Mouse (Mus musculus) myocyte (in vitro differentiated cells): ENCODE measurements around the gene Irgm2. TPM values are rescaled to one million over a fixed set of nuclear protein-coding genes. Genes with fewer than 3 reads are reported as not detected.
"Not testable (repeated sequence)": the region's sequence is repeated elsewhere in the genome, so short reads cannot be mapped to it uniquely, and the experiment has no call there.

Source experiments
- H3K27me3 ChIP-seq: one replicate; pipeline ENCODE4 v1.6.1; 2011; ENCODE audit not compliant: control insufficient read depth, insufficient read depth, insufficient read length
- H3K36me3 ChIP-seq: one replicate; pipeline ENCODE4 v1.6.1; 2011; ENCODE audit not compliant: control insufficient read depth, insufficient read depth
- H3K4me2 ChIP-seq: one replicate; pipeline ENCODE4 v1.6.1; 2011; ENCODE audit warnings: low read depth, control low read depth
- H3K4me3 ChIP-seq: one replicate; pipeline ENCODE4 v1.5.1; 2011; ENCODE audit warnings: mild to moderate bottlenecking, control low read depth, moderate library complexity
- H3K79me2 ChIP-seq: one replicate; pipeline ENCODE4 v1.6.1; 2011; ENCODE audit not compliant: control insufficient read depth, insufficient read depth
- H3ac ChIP-seq: one replicate; pipeline ENCODE4 v1.6.1; 2011; ENCODE audit not compliant: control insufficient read depth, insufficient read length
- CEBPB ChIP-seq: IDR thresholded peaks from 2 replicates; pipeline ENCODE4 v1.6.1; 2011; ENCODE audit warnings: mild to moderate bottlenecking, moderate library complexity; ENCODE audit not compliant: poor library complexity, insufficient read depth, severe bottlenecking
- E2F4 ChIP-seq: IDR thresholded peaks from one replicate; pipeline ENCODE4 v1.6.1; 2011; ENCODE audit warnings: mild to moderate bottlenecking, control low read depth, moderate library complexity; ENCODE audit not compliant: insufficient read depth
- MAX ChIP-seq: IDR thresholded peaks from one replicate; pipeline ENCODE4 v1.6.1; 2011; ENCODE audit warnings: low read depth, mild to moderate bottlenecking, control low read depth
- MYOD1 ChIP-seq, 3 experiments: IDR thresholded peaks; one replicate each; pipeline ENCODE4 v1.6.1; 2011; ENCODE audit warnings: control low read depth in 2 of 3, low read depth in 2 of 3, mild to moderate bottlenecking in 2 of 3, moderate library complexity in 1 of 3; ENCODE audit not compliant: insufficient read length in 2 of 3, control insufficient read depth in 1 of 3
- MYOG ChIP-seq, 3 experiments: IDR thresholded peaks; one replicate each; pipeline ENCODE4 v1.6.1; 2011; ENCODE audit warnings: control low read depth in 2 of 3, low read depth in 2 of 3, mild to moderate bottlenecking in 2 of 3; ENCODE audit not compliant: insufficient read length in 2 of 3, control insufficient read depth in 1 of 3, insufficient read depth in 1 of 3
- POLR2A ChIP-seq: IDR thresholded peaks from one replicate; pipeline ENCODE4 v1.6.1; 2011; ENCODE audit warnings: low read depth, mild to moderate bottlenecking, control low read depth, moderate library complexity; ENCODE audit not compliant: insufficient read length
- POLR2AphosphoS2 ChIP-seq: IDR thresholded peaks from one replicate; pipeline ENCODE4 v1.6.1; 2011; ENCODE audit warnings: low read depth, control low read depth; ENCODE audit not compliant: insufficient read length
- REST ChIP-seq: IDR thresholded peaks from one replicate; pipeline ENCODE4 v1.6.1; 2011; ENCODE audit warnings: mild to moderate bottlenecking, control low read depth, moderate library complexity; ENCODE audit not compliant: insufficient read depth, insufficient read length
- SRF ChIP-seq: IDR thresholded peaks from one replicate; pipeline ENCODE4 v1.6.1; 2011; ENCODE audit warnings: low read depth; ENCODE audit not compliant: control insufficient read depth, insufficient read length
- TCF12 ChIP-seq: IDR thresholded peaks from one replicate; pipeline ENCODE4 v1.6.1; 2011; ENCODE audit warnings: mild to moderate bottlenecking, control low read depth; ENCODE audit not compliant: poor library complexity, insufficient read depth, severe bottlenecking
- TCF3 ChIP-seq: IDR thresholded peaks from one replicate; pipeline ENCODE4 v1.6.1; 2011; ENCODE audit warnings: low read depth, control low read depth; ENCODE audit not compliant: insufficient read length
- USF1 ChIP-seq: IDR thresholded peaks from one replicate; pipeline ENCODE4 v1.6.1; 2011; ENCODE audit warnings: low read depth, mild to moderate bottlenecking, control low read depth, moderate library complexity
- polyA plus RNA-seq: library from polyadenylated mRNA; unstranded; fragments of >200 nt; fragmentation: generic; extraction: Trizol; gene quantifications from one replicate; pipeline ENCODE4 v1.2.1, GENCODE M21; 2012; ENCODE audit warnings: missing spikeins

The Irgm2 gene
- polyA plus RNA-seq, 1 experiment = 0.77 TPM

DNA sequence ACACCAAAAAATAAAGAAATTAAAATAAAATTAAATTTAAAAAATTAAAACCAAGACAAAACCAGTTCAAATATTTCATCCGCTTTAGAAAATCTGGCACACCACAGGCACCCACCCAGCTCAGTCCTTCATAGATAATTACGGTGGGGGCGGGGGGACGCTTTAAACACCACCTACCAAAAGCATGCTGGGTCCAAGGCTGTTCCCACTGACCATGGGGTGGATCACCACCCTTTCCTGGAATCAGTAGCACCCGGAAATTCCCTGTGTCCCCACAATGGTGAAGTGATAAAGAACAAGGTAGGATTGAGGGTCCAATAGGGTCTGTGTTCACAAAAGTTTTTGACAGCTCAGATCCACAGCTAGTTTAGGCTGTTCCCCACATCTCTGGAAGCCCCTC lies 16.4 kb downstream of the Irgm2 start:
- TF ChIP-seq USF1 (no peak), CEBPB (no peak), SRF (no peak), TCF12 (no peak), TCF3 (no peak), REST (no peak), MYOD1 (IDR thresholded peaks at IDR 0.05; ENCODE audit: control insufficient read depth in 1 of 3, insufficient read length in 2 of 3, low read depth in 2 of 3) (no peak), E2F4 (no peak), MAX (no peak), POLR2A (no peak), POLR2AphosphoS2 (no peak), MYOG (IDR thresholded peaks at IDR 0.05; ENCODE audit: control insufficient read depth in 1 of 3, insufficient read depth in 1 of 3, insufficient read length in 2 of 3, low read depth in 2 of 3) (no peak)
- no peaks in the 10 kb centered on the region for H3K27me3 ChIP-seq
- H3K4me3 ChIP-seq = no peak overlapping the region
- H3K36me3 ChIP-seq = no peaks in the 10 kb centered on the region
- H3K4me2 ChIP-seq = no peak overlapping the region
- no peaks in the 10 kb centered on the region for H3K79me2 ChIP-seq
- no peak overlapping the region for H3ac ChIP-seq

DNA sequence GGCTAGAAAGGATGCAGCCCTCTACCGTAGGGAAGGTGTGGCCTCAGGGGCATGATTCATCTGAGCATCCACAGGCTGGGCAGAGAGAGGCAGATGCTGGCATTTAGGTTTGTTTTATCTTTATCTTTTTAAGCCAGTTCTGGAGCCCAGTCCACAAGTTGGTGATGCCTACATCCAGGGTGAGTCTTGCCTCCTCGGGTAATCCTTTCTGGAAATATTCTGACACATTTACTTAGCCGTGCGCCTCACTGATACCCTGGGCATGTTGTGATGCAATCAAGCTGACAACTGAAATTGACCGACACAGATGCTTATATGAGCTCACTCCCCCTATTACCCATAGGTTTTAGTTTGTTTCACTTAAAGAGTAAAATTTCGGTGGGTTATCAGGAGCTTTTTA lies 17.4 kb downstream of the Irgm2 start:
- no peaks in the 10 kb centered on the region for H3K36me3 ChIP-seq
- no peak overlapping the region for H3ac ChIP-seq
- no peaks in the 10 kb centered on the region for H3K27me3 ChIP-seq
- H3K4me3 ChIP-seq = no peak overlapping the region
- TF ChIP-seq CEBPB (peak; percentile 63), TCF3 (no peak)
- H3K79me2 ChIP-seq = no peaks in the 10 kb centered on the region
- no peak overlapping the region for H3K4me2 ChIP-seq

DNA sequence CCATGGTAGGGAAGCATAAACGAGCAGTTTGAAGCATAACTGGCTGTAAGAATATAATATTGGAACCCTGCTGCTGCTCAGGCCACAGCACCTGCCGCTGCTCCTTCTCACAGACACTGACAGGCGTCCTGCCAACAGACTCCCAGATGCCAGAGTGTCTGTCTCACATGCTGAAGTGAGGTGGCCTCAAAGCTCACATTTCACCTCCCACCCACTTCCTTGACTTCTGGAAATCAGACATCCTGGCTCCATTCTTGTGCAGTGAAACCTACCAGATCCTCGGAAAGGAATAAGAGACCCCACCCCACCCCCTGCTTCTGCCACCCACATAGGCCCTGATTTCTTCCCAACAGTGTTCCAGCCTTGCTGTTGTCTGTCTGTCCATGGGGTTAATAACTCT lies 24.3 kb downstream of the Irgm2 start:
- Histone ChIP-seq H3ac (no peak overlapping the region), H3K4me3 (no peak overlapping the region), H3K36me3 (no peaks in the 10 kb centered on the region), H3K4me2 (no peak overlapping the region), H3K27me3 (no peaks in the 10 kb centered on the region), H3K79me2 (no peaks in the 10 kb centered on the region)
- TF ChIP-seq MYOG (IDR thresholded peaks at IDR 0.05; ENCODE audit: control insufficient read depth in 1 of 3, insufficient read depth in 1 of 3, insufficient read length in 2 of 3, low read depth in 2 of 3) (peak in 1 of 3 experiments; percentile 55), MYOD1 (IDR thresholded peaks at IDR 0.05; ENCODE audit: control insufficient read depth in 1 of 3, insufficient read length in 2 of 3, low read depth in 2 of 3) (peak; percentile 81 to 93 (median 90)), SRF (no peak)

DNA sequence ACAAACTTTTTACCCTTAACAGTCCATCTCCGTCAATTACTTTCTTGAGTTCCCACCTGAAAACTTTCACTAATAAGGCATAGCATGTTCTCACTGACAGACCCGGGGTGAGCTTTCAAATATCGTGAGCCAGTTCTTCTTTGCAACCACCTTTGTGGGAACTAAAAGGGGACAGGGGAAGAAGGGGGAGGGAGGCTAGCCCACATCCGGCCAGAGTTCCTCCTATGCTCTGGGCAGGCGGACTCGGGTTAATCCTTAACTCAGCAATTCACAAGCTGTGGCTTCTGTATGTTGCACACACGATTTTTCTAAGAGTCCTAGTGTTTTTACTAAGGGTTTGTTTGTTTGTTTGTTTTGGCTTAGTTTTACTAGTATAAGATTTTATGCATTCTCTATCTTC lies 24.9 kb downstream of the Irgm2 start:
- Histone ChIP-seq H3K4me3 (no peak overlapping the region), H3K4me2 (no peak overlapping the region), H3K36me3 (no peaks in the 10 kb centered on the region), H3K79me2 (no peaks in the 10 kb centered on the region), H3K27me3 (no peaks in the 10 kb centered on the region), H3ac (no peak overlapping the region)
- TF ChIP-seq TCF12 = no peak
- no peak for TF ChIP-seq POLR2A
- no peak for TF ChIP-seq MAX
- TF ChIP-seq MYOD1 (IDR thresholded peaks at IDR 0.05; ENCODE audit: control insufficient read depth in 1 of 3, insufficient read length in 2 of 3, low read depth in 2 of 3) = no peak
- TF ChIP-seq REST = no peak
- TF ChIP-seq POLR2AphosphoS2 = no peak
- no peak for TF ChIP-seq USF1
- no peak for TF ChIP-seq TCF3
- TF ChIP-seq MYOG (IDR thresholded peaks at IDR 0.05; ENCODE audit: control insufficient read depth in 1 of 3, insufficient read depth in 1 of 3, insufficient read length in 2 of 3, low read depth in 2 of 3) = no peak
- no peak for TF ChIP-seq SRF
- TF ChIP-seq CEBPB = no peak
- TF ChIP-seq E2F4 = no peak

DNA sequence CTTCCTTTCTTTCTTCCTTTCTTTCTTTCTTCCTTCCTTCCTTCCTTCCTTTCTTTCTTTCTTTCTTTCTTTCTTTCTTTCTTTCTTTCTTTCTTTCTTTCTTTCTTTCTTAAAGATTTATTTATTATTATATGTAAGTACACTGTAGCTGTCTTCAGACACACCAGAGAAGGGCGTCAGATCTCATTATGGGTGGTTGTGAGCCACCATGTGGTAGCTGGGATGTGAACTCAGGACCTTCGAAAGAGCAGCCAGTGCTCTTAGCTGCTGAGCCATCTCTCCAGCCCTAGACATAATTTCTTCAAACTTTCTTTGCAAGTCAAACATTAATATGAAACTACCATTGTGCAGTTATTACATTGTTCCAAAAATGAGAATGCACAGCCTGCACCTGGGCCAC lies 25.5 kb downstream of the Irgm2 start:
- not testable (repeated sequence) for H3K79me2 ChIP-seq, H3K27me3 ChIP-seq, H3K4me2 ChIP-seq, H3ac ChIP-seq, H3K4me3 ChIP-seq, H3K36me3 ChIP-seq

DNA sequence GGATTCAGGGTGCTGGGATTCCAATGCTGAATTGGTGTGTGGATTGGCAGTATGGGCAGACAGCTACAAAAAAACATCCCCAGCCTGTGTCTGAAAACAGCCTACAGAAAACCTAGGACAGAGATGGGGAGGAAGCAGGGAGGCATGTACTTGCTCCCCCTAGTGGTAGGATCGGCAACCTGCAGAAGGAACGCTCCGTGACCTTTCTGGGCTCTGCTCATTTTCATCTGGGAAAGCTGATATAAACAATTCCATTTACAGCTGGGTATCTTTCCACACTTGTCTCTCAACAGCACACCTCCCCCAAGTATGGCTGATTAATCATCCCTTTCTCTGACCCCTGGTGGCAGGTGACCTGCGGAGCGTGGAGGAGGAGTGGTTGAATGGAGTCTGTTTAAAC lies 26.2 kb downstream of the Irgm2 start:
- Histone ChIP-seq H3K27me3 (peaks cover 2% of the 10 kb centered on the region), H3K4me2 (peak overlapping the region; percentile 8), H3K36me3 (no peaks in the 10 kb centered on the region), H3K4me3 (no peak overlapping the region), H3ac (no peak overlapping the region), H3K79me2 (no peaks in the 10 kb centered on the region)
- no peak for TF ChIP-seq POLR2AphosphoS2
- no peak for TF ChIP-seq POLR2A
- TF ChIP-seq REST = no peak
- TF ChIP-seq TCF3 = no peak
- no peak for TF ChIP-seq MAX
- TF ChIP-seq USF1 = no peak
- no peak for TF ChIP-seq E2F4
- no peak for TF ChIP-seq MYOD1 (IDR thresholded peaks at IDR 0.05; ENCODE audit: control insufficient read depth in 1 of 3, insufficient read length in 2 of 3, low read depth in 2 of 3)
- no peak for TF ChIP-seq CEBPB
